Mouse (Mus musculus) fibroblast of lung, adult 2 months (primary cell): ENCODE data around the gene Usp36.
"Not testable (repeated sequence)": the region's sequence is repeated elsewhere in the genome, so short reads cannot be mapped to it uniquely, and the experiment has no call there.

Experiments
- DNase-seq: peaks from one replicate; pipeline ENCODE4 v3.0.0-alpha.2; 2011; ENCODE audit warnings: low read depth

Gene Usp36

GRCm38 (mm10) chr11:118289999-118290889, at the start of gene Usp36:
Gene Usp36, minus strand, starts transcription at chr11:118290244.
- DNase-seq = peak; percentile 100

GRCm38 (mm10) chr11:118337491-118338168, 47.6 kb upstream of the Usp36 start:
- DNase-seq = peak; percentile 80

GRCm38 (mm10) chr11:118333431-118333830, 43.4 kb upstream of the Usp36 start:
- no peak for DNase-seq

- DNase-seq = no peak
Observed at GRCm38 (mm10) chr11:118332376-118332775, 42.3 kb upstream of the Usp36 start.

- no peak for DNase-seq
Observed at GRCm38 (mm10) chr11:118330777-118331176, 40.7 kb upstream of the Usp36 start.

GRCm38 (mm10) chr11:118330361-118330760, 40.3 kb upstream of the Usp36 start:
- DNase-seq = no peak

- DNase-seq = no peak
Observed at GRCm38 (mm10) chr11:118328947-118329346, 38.9 kb upstream of the Usp36 start.

- no peak for DNase-seq
Observed at GRCm38 (mm10) chr11:118328511-118328910, 38.5 kb upstream of the Usp36 start.

GRCm38 (mm10) chr11:118326991-118327971, 37.2 kb upstream of the Usp36 start:
- peak; percentile 99 for DNase-seq

GRCm38 (mm10) chr11:118326491-118326890, 36.4 kb upstream of the Usp36 start:
- DNase-seq = no peak

GRCm38 (mm10) chr11:118324541-118324940, 34.5 kb upstream of the Usp36 start:
- DNase-seq = peak; percentile 92

- DNase-seq = no peak
Observed at GRCm38 (mm10) chr11:118323974-118324373, 33.9 kb upstream of the Usp36 start.

- no peak for DNase-seq
Observed at GRCm38 (mm10) chr11:118322647-118323046, 32.6 kb upstream of the Usp36 start.

- DNase-seq = peak; percentile 78
Observed at GRCm38 (mm10) chr11:118321971-118322370, 31.9 kb upstream of the Usp36 start.

GRCm38 (mm10) chr11:118321500-118321899, 31.5 kb upstream of the Usp36 start:
- DNase-seq = no peak

GRCm38 (mm10) chr11:118318678-118319077, 28.6 kb upstream of the Usp36 start:
- no peak for DNase-seq

GRCm38 (mm10) chr11:118317129-118317528, 27.1 kb upstream of the Usp36 start:
- DNase-seq = no peak

- DNase-seq = no peak
Observed at GRCm38 (mm10) chr11:118316231-118316806, 26.3 kb upstream of the Usp36 start.

- DNase-seq = no peak
Observed at GRCm38 (mm10) chr11:118312132-118312723, 22.2 kb upstream of the Usp36 start.

- DNase-seq = not testable (repeated sequence)
Observed at GRCm38 (mm10) chr11:118307962-118308361, 17.9 kb upstream of the Usp36 start.

GRCm38 (mm10) chr11:118303959-118304358, 13.9 kb upstream of the Usp36 start:
- not testable (repeated sequence) for DNase-seq
